24 mouse cellular contexts compared by ENCODE assay signal in the genomic region with DNA sequence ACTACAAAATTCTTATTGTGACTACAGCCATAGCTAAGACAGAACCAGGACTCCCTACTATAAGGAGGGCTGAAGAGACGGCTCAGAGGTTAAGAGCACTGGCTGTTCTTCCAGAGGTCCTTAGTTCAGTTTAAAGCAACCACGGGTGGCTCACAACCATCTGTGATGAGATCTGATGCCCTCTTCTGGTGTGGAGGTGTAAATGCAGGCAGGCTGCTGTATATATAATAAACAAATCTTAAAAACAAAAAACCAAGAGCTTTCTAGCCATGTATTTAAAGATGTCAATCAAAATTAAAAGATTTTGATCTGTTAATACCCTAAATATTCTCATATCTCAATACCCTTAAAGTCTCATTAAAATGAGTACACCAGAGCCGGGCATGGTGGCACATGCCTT. TPM values are rescaled to one million over a fixed set of nuclear protein-coding genes. Genes with fewer than 3 reads are reported as not detected.
DNase-seq lines count a peak whose midpoint lies in the region; TF ChIP-seq lines count a peak whose summit lies in the region.
"Had no signal": no experiment of that assay in that cellular context is flagged by ENCODE, and none has a peak within 500 bp of the region (broad histone marks: within the 10 kb centered on the region; RNA-seq: fewer than 3 reads in every experiment).

No protein-coding gene starts in this region.

- peaks cover 60% of the 10 kb centered on the region for H3K4me1 ChIP-seq in E14TG2a.4 (replicated peaks; ENCODE audit: low read depth, low read length)
- H3K4me1 ChIP-seq: heart, embryonic 10.5 days; heart, embryonic 15.5 days; hindbrain, embryonic 12.5 days; intestine, embryonic 15.5 days; limb, embryonic 10.5 days; limb, embryonic 15.5 days; lung, embryonic 15.5 days had no signal

- intact Hi-C loops in gastrocnemius, adult 2 months (cut with DNase I): no loop called here
- intact Hi-C loops in left cerebral cortex, adult 2 months (cut with DNase I): no loop called here

- no peak for DNase-seq in gastrocnemius, adult 2 months
- no peak for DNase-seq in gastrocnemius, postnatal 10 days
- no peak for DNase-seq in left cerebral cortex, adult 2 months (ENCODE audit: extremely low spot score in 1 of 2, low spot score in 2 of 2)
- no peak for DNase-seq in left cerebral cortex, adult 9 months (ENCODE audit: low spot score in 2 of 2)
- no peak for DNase-seq in brain, embryonic 14.5 days (ENCODE audit: low read depth)
- DNase-seq in c-Kit-positive CD71-positive TER-119-positive erythroid progenitor cells, embryonic 14.5 days (ENCODE audit: low spot score): no peak
- DNase-seq: adrenal gland, postnatal 25 days; cerebellum, adult 9-10 months; cerebellum, postnatal 36 days; kidney, postnatal 25 days; midbrain, embryonic 14.5 days had no signal

- no peaks in the 10 kb centered on the region for H3K9me3 ChIP-seq in E14TG2a.4 (ENCODE audit: low read length)
- H3K9me3 ChIP-seq: heart, embryonic 10.5 days; heart, embryonic 15.5 days; hindbrain, embryonic 12.5 days; intestine, embryonic 15.5 days; limb, embryonic 10.5 days; limb, embryonic 15.5 days; lung, embryonic 15.5 days had no signal

- no peak overlapping the region for H3K27ac ChIP-seq in gastrocnemius, adult 2 months
- H3K27ac ChIP-seq in left cerebral cortex, adult 2 months: no peak overlapping the region
- H3K27ac ChIP-seq: heart, embryonic 10.5 days; heart, embryonic 15.5 days; hindbrain, embryonic 12.5 days; hindbrain, postnatal 0 days; intestine, embryonic 15.5 days; limb, embryonic 10.5 days; limb, embryonic 15.5 days; liver, embryonic 14.5 days; lung, embryonic 15.5 days; macrophage had no signal

- TF ChIP-seq CTCF in gastrocnemius, adult 2 months (IDR thresholded peaks at IDR 0.05): peak; percentile 31; the same call in 1 of the 2 replicates
- TF ChIP-seq CTCF in left cerebral cortex, adult 2 months (IDR thresholded peaks at IDR 0.05): peak; percentile 39
- TF ChIP-seq CTCF in E14TG2a.4 (conservative IDR thresholded peaks at IDR 0.05; ENCODE audit: low read length): peak; percentile 70
- peak; percentile 10; the same call in 1 of the 2 replicates for TF ChIP-seq CTCF in brain, embryonic 14.5 days (IDR thresholded peaks at IDR 0.05; ENCODE audit: borderline replicate concordance, extremely low read depth, insufficient read depth, insufficient read length)

- no peak for TF ChIP-seq POLR2A in brain, embryonic 14.5 days (IDR thresholded peaks at IDR 0.05; ENCODE audit: borderline replicate concordance, extremely low read depth, insufficient read depth, insufficient read length, poor library complexity, severe bottlenecking)

- no peak overlapping the region for H3K4me3 ChIP-seq in gastrocnemius, adult 2 months
- H3K4me3 ChIP-seq in left cerebral cortex, adult 2 months: no peak overlapping the region
- no peak overlapping the region for H3K4me3 ChIP-seq in E14TG2a.4 (replicated peaks; ENCODE audit: low read length)
- H3K4me3 ChIP-seq: heart, embryonic 10.5 days; heart, embryonic 15.5 days; hindbrain, embryonic 12.5 days; intestine, embryonic 15.5 days; limb, embryonic 10.5 days; limb, embryonic 15.5 days; lung, embryonic 15.5 days had no signal

- H3K36me3 ChIP-seq in E14TG2a.4 (ENCODE audit: insufficient read depth, low read length): peaks cover 97% of the 10 kb centered on the region

- H3K27me3 ChIP-seq in E14TG2a.4 (ENCODE audit: insufficient read depth, low read length): no peaks in the 10 kb centered on the region
- H3K27me3 ChIP-seq: heart, embryonic 15.5 days; hindbrain, embryonic 12.5 days; intestine, embryonic 15.5 days; limb, embryonic 15.5 days; lung, embryonic 15.5 days had no signal

RNA-seq across cellular contexts. Expression of a gene that starts 10.2 kb away (rescaled TPM):
- 10 to 100 TPM; 33.4 to 38.7 TPM for total RNA-seq in gastrocnemius, adult 2 months (2021)
- total RNA-seq in gastrocnemius, postnatal 10 days (2021): 10 to 100 TPM; 47.2 to 55.3 TPM
- total RNA-seq in left cerebral cortex, adult 2 months (2021): 10 to 100 TPM; 89.2 to 93.5 TPM
- polyA plus RNA-seq in brain, embryonic 14.5 days (2012; rRNA removed): 133 and 136 TPM in 2 replicates

RNA-seq across cellular contexts. Expression of a gene that starts 26.1 kb away (rescaled TPM):
- total RNA-seq in gastrocnemius, adult 2 months (2021): 1 to 10 TPM; 3.2 to 3.9 TPM
- 10 to 100 TPM; 10.5 to 15.2 TPM for total RNA-seq in gastrocnemius, postnatal 10 days (2021)
- total RNA-seq in left cerebral cortex, adult 2 months (2021): 10 to 100 TPM in 1 of 2 experiments, 1 to 10 TPM in 1; 9.8 to 11.7 TPM
- 35.5 and 40.4 TPM in 2 replicates for polyA plus RNA-seq in brain, embryonic 14.5 days (2012; rRNA removed)
- total RNA-seq: monocyte, adult 5-6 weeks had no signal
- polyA plus RNA-seq: CD4-positive, CD25-positive, alpha-beta regulatory T cell, adult 4 months had no signal

RNA-seq across cellular contexts. Expression of a gene that starts 37.3 kb away (rescaled TPM):
- 10 to 100 TPM; 13.8 to 19.2 TPM for total RNA-seq in gastrocnemius, adult 2 months (2021)
- 10 to 100 TPM; 19.5 to 23.2 TPM for total RNA-seq in gastrocnemius, postnatal 10 days (2021)
- total RNA-seq in left cerebral cortex, adult 2 months (2021): 10 to 100 TPM; 23.8 to 26.9 TPM
- 48.7 and 66.3 TPM in 2 replicates for polyA plus RNA-seq in brain, embryonic 14.5 days (2012; rRNA removed)

Comparison
In these comparisons a context has a peak if more than half of its experiments do, and no peak if none do; other contexts are left out.
1. CTCF ChIP-seq: peak in every context shown above with its lines; median percentile 70 in E14TG2a.4; 39 in left cerebral cortex, adult 2 months; 31 in gastrocnemius, adult 2 months; 10 in brain, embryonic 14.5 days.